Mouse (Mus musculus) heart, adult 18-20 months (tissue): ENCODE measurements around the gene Ckmt2. TPM values are rescaled to one million over a fixed set of nuclear protein-coding genes. Genes with fewer than 3 reads are reported as not detected.
A peak's percentile ranks its signal among the peaks of the same experiment; 100 is the strongest.

Experiments
- DNase-seq, 2 experiments: peaks; one replicate each; pipeline ENCODE4 v3.0.0; 2021 to 2022; ENCODE audit warnings: mixed read lengths in 1 of 2
- long read RNA-seq, 2 experiments: library from polyadenylated mRNA; stranded (forward); transcript quantifications; one replicate each; pipeline ENCODE4 v2.0.0; 2021
- total RNA-seq, 2 experiments: library from RNA; stranded (reverse); gene quantifications; 2 replicates each; pipeline ENCODE4 v1.2.3; 2021

Ckmt2 gene
- total RNA-seq, result 1,000 to 10,000 TPM; 2,595 to 2,880 TPM
- long read RNA-seq, experiment 1, transcript Ckmt2-201 (10 exons, 1,486 nt), result major isoform, 2,901 of 3,070 reads
- long read RNA-seq, experiment 1, partial matches to known transcripts, result 105 of 3,070 reads
- long read RNA-seq, experiment 1, other reads (novel, unspliced or antisense), result 64 of 3,070 reads
- long read RNA-seq, experiment 2, transcript Ckmt2-201 (10 exons, 1,486 nt), result major isoform, 1,645 of 1,776 reads
- long read RNA-seq, experiment 2, partial matches to known transcripts, result 78 of 1,776 reads
- long read RNA-seq, experiment 2, other reads (novel, unspliced or antisense), result 53 of 1,776 reads

GRCm38 (mm10) chr13:91876741-91877349, at the start of gene Ckmt2:
Gene Ckmt2, minus strand, starts transcription at chr13:91876885.
- peak; percentile 79 to 86 for DNase-seq

GRCm38 (mm10) chr13:91921010-91921409, 44.3 kb upstream of the Ckmt2 start:
- DNase-seq, result no peak

GRCm38 (mm10) chr13:91918764-91919163, 42.1 kb upstream of the Ckmt2 start:
- no peak for DNase-seq

GRCm38 (mm10) chr13:91917835-91918234, 41.1 kb upstream of the Ckmt2 start:
- no peak for DNase-seq

- no peak for DNase-seq
Measured at GRCm38 (mm10) chr13:91916308-91916707, 39.6 kb upstream of the Ckmt2 start.

GRCm38 (mm10) chr13:91915582-91916239, 39.0 kb upstream of the Ckmt2 start:
- DNase-seq, result no peak

- DNase-seq, result no peak
Measured at GRCm38 (mm10) chr13:91915192-91915581, 38.5 kb upstream of the Ckmt2 start.

- no peak for DNase-seq
Measured at GRCm38 (mm10) chr13:91911652-91912051, 35.0 kb upstream of the Ckmt2 start.

GRCm38 (mm10) chr13:91911211-91911610, 34.5 kb upstream of the Ckmt2 start:
- no peak for DNase-seq

- DNase-seq, result peak; percentile 81 to 86
Measured at GRCm38 (mm10) chr13:91908202-91908980, 31.7 kb upstream of the Ckmt2 start.

- DNase-seq, result no peak
Measured at GRCm38 (mm10) chr13:91906338-91906737, 29.7 kb upstream of the Ckmt2 start.

- DNase-seq, result no peak
Measured at GRCm38 (mm10) chr13:91896476-91896875, 19.8 kb upstream of the Ckmt2 start.

- DNase-seq, result no peak
Measured at GRCm38 (mm10) chr13:91893132-91893531, 16.4 kb upstream of the Ckmt2 start.

- no peak for DNase-seq
Measured at GRCm38 (mm10) chr13:91890031-91890619, 13.4 kb upstream of the Ckmt2 start.

GRCm38 (mm10) chr13:91884714-91885386, 8.2 kb upstream of the Ckmt2 start:
- DNase-seq, result no peak

GRCm38 (mm10) chr13:91881837-91882480, 5.3 kb upstream of the Ckmt2 start:
- DNase-seq, result peak in 1 of 2 experiments; percentile 60

GRCm38 (mm10) chr13:91880256-91880655, 3.6 kb upstream of the Ckmt2 start:
- no peak for DNase-seq

GRCm38 (mm10) chr13:91877996-91878395, 1.3 kb upstream of the Ckmt2 start:
- DNase-seq, result peak in 1 of 2 experiments; percentile 24

GRCm38 (mm10) chr13:91877350-91877749, 665 bp upstream of the Ckmt2 start:
- peak; percentile 67 to 80 for DNase-seq

GRCm38 (mm10) chr13:91875581-91875980, 1.1 kb downstream of the Ckmt2 start:
- DNase-seq, result no peak

- peak; percentile 21 to 30 for DNase-seq
Measured at GRCm38 (mm10) chr13:91874565-91874964, 2.1 kb downstream of the Ckmt2 start.
